Mouse (Mus musculus): ENCODE data around the gene Hist1h4h.
A peak's percentile ranks its signal among the peaks of the same experiment; 100 is the strongest.
"Not testable (repeated sequence)": the region's sequence is repeated elsewhere in the genome, so short reads cannot be mapped to it uniquely, and the experiment has no call there.

The Hist1h4h gene

DNA sequence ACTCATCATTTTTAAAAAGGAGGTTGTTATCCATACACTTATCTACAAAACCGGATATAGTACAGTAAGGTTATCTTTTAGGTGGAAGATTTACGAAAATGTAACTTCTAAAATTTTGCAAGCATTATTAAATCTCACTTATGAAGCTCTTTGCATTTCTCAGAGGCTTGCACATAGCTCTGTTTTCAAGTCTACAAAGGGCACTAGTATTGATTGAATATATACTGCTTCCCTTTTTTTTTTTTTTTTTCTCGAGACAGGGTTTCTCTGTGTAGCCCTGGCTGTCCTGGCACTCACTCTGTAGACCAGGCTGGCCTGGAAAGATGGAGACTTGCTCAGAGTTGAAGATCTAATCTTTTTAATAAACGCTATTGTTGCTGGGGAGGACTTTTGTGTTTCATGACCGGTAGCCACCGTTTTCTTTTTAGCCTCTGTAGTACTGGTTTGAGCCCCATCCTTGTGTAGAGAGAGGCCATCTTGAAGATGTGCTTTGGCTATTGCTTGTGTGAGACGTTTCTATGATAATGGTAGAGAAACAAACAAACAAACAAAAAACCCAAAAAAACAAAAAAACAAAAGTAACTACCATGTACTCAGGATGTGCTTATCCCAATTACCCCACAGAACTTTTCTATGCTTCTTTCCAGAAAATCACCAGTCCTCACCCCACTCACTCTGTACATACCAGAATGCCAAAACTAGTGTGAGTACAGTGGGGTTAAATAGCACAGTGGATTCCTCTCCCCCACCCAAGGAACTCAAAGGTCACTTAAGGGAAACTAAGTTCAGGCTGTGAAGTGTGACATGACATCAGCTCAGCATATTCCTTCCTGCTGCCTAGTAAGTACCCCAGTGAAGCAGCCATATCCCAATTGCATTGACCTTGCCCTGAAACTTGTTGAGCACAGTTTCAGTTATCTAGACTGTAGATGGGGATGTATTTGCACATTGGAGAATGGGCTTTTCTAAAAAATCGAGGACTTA lies 21.4 kb downstream of the Hist1h4h start:
- ATAC-seq (ENCODE audit: insufficient number of reproducible peaks, low FRiP score, low TSS enrichment) = no peak

DNA sequence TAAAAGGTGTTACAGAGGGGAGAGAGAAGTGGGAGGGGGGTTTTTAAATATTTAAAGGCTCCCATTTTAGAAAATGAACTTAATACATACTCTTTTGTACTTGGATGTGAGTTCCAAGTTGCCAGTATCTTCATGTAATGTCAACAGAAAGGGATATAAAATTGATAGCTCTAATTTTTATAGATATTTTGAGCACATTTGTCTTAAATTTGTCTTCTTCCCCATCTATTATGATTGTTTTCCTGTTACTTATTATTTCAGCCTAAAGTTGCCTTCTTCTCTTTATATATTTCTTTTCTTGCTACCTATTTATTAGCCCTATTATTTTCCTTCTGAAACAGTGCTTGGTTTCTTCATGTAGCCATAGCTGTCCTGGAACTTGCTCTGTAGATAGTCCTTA lies 22.1 kb downstream of the Hist1h4h start, which contains the start of gene Hist1h1d:
Hist1h1d (plus strand) TSS at position 301 of the 400 bp plus-strand sequence.
- ATAC-seq (ENCODE audit: insufficient number of reproducible peaks, low FRiP score, low TSS enrichment) = no peak

DNA sequence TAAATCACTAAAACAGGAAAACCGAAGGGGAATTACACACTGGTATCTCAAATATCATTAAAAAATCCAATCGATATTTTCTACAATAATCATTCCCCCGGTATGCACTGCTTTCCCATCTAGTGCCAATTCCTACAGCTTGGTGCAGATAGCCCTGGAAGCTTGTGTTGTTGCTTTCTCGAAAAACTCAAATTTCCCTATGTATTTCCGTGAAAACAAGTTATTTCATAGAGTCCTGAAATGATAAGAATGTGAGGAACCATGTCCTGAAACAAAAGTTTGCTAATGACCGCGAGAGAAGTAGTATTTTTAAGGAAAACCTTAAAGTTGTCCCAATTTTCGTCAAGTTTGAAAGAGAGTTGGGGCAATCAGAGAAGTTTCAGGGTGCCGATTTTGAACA lies 23.5 kb downstream of the Hist1h4h start:
- ATAC-seq (ENCODE audit: insufficient number of reproducible peaks, low FRiP score, low TSS enrichment) = no peak

DNA sequence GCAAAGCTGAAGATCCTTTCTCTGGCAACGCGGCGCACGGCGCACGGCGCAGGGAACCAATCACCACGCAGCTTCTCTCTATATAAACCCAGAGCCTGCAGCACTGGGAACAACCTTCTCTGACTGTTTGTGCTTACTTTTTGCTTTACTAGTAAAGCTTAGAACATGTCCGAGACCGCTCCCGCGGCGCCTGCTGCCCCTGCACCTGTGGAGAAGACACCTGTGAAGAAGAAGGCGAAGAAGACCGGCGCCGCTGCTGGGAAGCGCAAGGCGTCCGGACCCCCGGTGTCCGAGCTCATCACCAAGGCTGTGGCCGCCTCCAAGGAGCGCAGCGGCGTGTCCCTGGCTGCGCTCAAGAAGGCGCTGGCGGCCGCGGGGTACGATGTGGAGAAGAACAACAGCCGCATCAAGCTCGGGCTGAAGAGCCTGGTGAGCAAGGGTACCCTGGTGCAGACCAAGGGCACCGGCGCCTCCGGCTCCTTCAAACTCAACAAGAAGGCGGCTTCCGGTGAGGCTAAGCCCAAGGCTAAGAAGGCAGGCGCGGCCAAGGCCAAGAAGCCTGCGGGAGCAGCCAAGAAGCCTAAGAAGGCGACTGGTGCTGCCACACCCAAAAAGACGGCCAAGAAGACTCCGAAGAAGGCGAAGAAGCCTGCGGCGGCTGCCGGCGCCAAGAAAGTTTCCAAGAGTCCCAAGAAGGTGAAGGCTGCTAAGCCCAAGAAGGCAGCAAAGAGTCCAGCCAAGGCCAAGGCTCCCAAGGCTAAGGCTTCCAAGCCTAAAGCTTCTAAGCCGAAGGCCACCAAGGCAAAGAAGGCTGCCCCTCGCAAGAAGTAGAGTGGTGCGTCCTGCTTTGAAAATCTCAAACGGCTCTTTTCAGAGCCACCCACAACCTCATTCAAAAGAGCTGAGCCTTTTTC lies 24.3 kb downstream of the Hist1h4h start:
- peak; percentile 69; the same call in 1 of the 2 replicates for ATAC-seq (ENCODE audit: insufficient number of reproducible peaks, low FRiP score, low TSS enrichment)

DNA sequence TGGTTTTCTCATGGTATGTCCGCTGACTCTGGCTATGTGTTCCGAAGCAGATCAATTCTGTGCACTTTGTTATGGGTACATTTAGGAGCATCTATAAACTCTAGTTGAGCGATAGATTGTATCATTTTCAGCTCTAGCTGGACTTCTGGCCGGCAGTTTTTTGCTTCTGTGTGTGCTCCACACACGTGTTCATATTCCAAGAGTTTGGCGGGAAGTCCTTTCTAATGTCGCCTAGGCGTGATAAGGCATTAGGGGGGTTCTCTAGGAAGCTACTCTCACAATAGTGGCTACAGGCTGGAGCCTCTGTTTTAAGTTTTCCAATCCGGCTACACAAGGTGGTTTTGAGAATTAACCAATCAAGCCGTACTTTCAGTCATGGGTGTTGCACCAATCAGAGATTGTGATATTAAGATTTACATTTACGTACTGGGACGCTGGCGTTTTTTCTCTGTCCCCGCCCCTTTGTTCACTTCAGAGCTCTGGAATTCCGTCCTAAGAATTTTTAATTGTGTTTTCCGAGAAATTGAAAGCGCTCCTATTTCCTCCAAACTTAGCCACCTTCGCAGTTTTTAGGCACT lies 25.1 kb downstream of the Hist1h4h start:
- ATAC-seq (ENCODE audit: insufficient number of reproducible peaks, low FRiP score, low TSS enrichment) = peak; percentile 86

DNA sequence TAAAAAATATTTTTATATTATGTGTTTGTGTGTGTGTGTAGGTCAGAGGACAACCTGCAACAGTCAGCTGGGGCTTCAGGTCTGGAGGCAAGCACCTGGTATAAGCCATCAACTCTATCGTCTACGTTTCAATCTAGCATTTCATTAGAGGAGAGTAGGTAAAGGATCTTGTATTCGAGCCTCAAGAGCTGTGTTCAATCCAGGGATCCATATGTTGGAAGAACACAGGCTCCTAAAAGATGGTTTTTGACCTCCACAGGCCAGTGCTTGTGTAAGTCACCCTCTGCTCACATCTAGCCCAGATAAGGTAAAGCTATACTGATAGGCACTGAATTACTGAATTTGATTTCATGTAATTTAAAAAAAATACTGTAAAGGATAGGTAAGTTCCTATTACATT lies 26.1 kb downstream of the Hist1h4h start:
- no peak for ATAC-seq (ENCODE audit: insufficient number of reproducible peaks, low FRiP score, low TSS enrichment)

DNA sequence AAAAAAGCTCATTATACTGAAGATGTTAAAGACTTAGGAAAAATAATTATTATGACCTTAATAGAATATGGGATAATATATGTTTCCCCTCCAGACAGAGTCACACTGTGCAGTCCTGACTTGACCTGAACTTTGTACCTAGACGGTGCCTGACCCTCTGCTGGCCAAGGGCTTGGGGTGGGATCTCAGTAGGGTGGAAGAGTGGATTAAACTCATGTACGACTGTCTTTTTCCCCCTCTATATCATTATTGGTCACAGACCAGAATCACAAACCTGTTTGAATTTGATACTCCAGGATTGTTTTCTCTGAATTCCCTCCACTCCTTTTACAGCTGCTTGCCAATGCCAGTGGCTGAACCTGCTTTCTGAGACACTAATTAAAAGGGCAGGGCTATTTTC lies 29.8 kb downstream of the Hist1h4h start:
- not testable (repeated sequence) for ATAC-seq (ENCODE audit: insufficient number of reproducible peaks, low FRiP score, low TSS enrichment)

DNA sequence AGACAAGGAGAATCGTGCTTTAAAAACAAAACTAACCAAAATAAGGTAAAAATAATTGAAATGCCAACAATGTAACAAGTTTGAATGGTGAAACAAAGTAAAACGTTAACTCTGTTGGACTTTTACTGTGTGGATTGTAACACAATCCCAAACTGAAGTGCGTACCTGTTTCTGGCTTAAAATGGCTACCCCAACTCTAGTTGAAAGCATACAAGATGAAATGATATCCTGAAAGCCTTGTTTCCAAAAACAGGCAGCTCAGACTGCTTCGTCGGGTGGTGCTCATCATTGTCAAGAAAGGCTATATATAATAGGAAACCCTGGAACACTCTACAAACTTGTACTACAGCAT lies 30.7 kb downstream of the Hist1h4h start:
- not testable (repeated sequence) for ATAC-seq (ENCODE audit: insufficient number of reproducible peaks, low FRiP score, low TSS enrichment)

DNA sequence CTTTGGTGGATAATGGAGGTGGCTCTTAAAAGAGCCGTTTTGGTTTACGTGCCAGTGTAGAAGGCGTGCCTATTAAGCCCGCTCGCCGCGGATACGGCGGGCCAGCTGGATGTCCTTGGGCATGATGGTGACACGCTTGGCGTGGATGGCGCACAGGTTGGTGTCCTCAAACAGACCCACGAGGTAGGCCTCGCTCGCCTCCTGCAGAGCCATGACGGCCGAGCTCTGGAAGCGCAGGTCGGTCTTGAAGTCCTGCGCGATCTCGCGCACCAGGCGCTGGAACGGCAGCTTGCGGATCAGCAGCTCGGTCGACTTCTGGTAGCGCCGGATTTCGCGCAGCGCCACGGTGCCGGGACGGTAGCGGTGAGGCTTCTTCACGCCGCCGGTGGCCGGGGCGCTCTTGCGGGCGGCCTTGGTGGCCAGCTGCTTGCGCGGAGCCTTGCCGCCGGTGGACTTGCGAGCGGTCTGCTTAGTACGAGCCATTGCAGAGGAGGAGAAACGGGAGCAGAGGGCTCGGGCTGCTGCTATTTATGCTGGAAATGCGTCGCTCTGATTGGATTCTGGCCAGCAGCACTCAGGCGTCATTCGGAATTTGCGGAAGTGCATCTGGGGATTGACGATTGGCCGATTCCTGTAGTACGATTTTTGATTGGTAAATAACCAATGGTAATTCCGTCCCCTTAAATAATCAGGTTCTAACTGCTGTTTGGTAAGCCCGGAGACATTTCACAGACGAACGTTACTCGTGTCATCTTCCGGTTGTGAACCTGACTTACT lies 31.2 kb downstream of the Hist1h4h start, which contains the start of gene Hist1h3e:
Hist1h3e (minus strand) TSS at position 487 of the 777 bp plus-strand sequence.
- peak; percentile 93 for ATAC-seq (ENCODE audit: insufficient number of reproducible peaks, low FRiP score, low TSS enrichment)

DNA sequence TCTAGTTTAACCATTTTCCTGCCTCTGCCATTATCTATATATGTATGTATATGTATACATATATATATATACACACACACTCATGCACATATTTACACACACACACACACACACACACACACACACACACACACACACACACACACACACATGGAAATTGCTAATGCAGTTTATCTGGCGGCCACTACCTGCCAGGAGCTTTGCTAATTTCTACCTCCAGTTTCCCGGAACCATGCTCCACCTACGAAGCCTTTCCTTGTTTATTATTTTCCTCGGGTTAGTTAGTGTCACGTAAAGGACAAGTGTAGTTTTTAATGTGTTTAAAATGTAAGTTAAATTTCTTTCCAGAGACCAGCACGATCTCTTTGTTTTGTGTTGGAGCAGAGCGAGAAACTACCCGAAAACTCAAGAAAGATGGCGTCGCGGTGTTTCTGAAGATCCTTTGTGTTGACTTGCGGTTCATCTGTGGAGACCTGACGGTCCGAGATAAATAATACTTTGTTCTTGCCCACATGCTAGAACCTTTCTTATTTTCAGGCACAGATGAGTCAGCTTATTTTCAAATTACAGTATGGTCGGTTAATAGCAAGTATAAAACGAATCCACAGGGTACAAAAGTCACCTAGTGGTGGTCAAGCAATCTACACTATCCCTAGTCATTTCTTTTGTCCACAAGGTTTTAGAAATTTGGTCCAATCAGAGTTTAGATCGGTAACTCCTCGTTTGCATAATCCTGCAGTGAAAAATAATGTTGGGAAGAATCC lies 32.0 kb downstream of the Hist1h4h start:
- peak; percentile 71 for ATAC-seq (ENCODE audit: insufficient number of reproducible peaks, low FRiP score, low TSS enrichment)

DNA sequence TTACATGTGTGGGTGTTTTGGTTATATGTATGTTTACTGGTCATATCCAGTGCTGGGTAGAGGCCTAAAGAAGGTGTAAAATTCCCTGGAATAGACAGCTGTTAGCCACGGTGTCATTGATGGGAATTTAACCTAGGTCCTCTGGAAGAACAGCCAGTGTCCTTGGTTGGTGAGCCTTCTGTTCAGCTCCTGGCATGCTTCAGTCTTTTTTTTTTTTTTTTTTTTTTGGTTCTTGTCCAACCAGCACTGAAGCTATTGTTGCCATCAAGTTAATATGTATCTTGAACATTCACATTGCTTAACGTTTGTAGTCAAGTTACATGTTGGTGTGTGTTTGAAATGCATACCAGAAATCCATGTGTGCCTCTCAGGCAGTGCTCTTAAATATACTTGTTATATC lies 33.6 kb downstream of the Hist1h4h start:
- no peak for ATAC-seq (ENCODE audit: insufficient number of reproducible peaks, low FRiP score, low TSS enrichment)

DNA sequence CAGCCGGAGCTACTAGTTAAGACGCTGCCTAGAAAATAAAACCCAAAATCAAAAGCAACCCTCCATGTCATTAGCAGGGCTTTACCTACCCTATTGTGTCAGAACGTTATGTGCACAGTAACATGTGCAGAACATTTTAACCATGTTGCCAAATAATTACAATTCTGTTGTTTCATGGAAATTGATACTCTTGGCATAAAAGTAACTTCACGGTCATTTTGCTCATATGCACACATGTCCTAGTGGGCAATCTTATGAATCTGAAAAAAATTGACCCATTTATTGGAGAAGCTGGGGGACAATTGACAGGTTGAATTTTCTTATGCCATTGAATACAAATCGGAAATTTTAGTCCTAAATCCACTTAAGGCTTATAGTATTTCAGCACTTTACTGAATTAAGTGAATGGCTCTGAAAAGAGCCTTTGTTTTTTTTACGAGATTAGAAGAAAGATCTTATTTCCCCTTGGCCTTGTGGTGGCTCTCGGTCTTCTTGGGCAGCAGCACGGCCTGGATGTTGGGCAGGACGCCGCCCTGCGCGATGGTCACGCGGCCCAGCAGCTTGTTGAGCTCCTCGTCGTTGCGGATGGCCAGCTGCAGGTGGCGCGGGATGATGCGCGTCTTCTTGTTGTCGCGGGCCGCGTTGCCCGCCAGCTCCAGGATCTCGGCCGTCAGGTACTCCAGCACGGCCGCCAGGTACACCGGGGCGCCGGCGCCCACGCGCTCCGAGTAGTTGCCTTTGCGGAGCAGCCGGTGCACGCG lies 39.6 kb downstream of the Hist1h4h start:
- not testable (repeated sequence) for ATAC-seq (ENCODE audit: insufficient number of reproducible peaks, low FRiP score, low TSS enrichment)

DNA sequence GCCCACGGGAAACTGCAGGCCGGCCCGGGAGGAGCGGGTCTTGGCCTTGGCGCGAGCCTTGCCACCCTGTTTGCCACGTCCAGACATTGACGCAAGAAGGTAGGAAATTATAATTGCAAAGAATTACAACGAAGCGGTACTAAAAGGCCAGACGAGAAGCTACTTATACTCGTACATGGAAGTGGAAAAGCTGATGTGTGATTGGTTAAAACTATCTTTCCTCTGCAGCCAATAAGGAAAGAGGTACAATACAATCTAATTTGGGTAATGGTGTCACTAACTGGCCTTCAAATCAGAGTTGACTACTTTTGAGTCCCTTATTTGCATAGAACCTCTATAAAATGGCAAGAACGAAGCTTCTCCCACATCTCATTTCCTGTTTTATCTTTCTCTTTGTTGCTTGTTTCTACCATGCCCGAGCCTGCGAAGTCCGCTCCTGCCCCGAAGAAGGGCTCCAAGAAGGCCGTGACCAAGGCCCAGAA lies 40.2 kb downstream of the Hist1h4h start, which contains the start of the genes Hist1h2ae and Hist1h2bg:
Hist1h2ae (minus strand) TSS at position 199 of the 482 bp plus-strand sequence.
Hist1h2bg (plus strand) TSS at position 375 of the 482 bp plus-strand sequence.
- ATAC-seq (ENCODE audit: insufficient number of reproducible peaks, low FRiP score, low TSS enrichment) = peak; percentile 97

DNA sequence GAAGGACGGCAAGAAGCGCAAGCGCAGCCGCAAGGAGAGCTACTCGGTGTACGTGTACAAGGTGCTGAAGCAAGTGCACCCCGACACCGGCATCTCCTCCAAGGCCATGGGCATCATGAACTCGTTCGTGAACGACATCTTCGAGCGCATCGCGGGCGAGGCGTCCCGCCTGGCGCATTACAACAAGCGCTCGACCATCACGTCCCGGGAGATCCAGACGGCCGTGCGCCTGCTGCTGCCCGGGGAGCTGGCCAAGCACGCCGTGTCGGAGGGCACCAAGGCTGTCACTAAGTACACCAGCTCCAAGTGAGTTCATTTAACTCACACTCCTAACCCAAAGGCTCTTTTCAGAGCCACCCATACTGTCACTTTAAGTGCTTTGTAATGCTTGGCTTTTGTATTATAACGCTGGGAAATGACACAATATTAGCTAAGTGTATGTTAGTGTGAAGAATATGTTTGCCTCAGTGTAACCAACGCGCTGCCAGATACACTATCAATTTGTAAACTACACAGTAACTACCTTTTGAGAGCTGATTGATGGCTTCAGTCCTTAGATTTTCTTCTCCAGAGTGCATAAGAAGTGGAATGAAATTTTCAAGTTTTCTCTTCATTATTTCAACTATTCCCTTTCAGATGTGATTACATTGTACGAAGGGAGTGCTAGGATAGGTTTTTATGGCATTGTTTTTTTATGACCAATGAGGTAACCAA lies 40.8 kb downstream of the Hist1h4h start:
- ATAC-seq (ENCODE audit: insufficient number of reproducible peaks, low FRiP score, low TSS enrichment) = not testable (repeated sequence)

DNA sequence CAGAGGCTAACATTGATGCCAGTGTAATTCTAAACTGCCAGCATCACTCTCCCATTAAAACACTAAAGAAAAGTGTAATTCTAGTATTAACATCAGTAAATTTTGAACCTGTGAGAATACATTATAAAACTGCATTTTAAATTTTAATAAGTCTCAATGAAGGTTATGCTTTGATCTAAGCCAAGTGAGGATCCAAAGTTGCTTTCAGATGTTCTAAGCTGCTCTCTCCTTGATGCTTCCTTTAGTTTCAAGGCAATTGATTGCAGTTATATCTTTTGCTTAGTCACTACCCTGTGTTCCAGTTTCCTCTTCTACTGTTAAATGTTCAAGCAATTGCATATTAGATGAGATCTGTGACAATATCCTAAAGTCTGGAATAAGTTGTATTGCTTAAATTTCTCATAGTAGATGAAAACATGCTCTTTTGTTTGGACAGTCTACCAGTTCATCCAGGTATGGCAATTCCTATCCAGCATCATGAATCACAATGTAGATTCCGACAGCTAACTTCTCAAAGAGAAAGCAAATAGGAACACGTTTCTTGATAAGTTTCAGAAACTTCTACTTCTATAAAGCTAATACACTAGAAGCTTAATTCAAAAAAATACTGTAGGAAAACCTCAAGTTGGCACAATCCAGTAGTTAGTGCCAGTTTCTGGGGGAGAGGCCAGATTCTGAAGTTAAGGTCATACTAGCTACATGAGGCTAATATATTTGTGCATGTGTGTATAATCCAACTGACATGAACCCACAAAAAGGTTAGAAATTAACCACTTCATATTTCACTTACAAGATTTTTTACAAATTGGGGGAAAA lies 41.6 kb downstream of the Hist1h4h start:
- no peak for ATAC-seq (ENCODE audit: insufficient number of reproducible peaks, low FRiP score, low TSS enrichment)

All from cerebellum, adult (tissue).